Mouse (Mus musculus) liver, postnatal 0 days (tissue): Measurements from ENCODE around the gene C4b. TPM values are rescaled to one million over a fixed set of nuclear protein-coding genes. Genes with fewer than 3 reads are reported as not detected.
A peak's percentile ranks its signal among the peaks of the same experiment; 100 is the strongest.
"Not testable (repeated sequence)": the region's sequence is repeated elsewhere in the genome, so short reads cannot be mapped to it uniquely, and the experiment has no call there.

Experiments used
- ATAC-seq: fragments of 200-750 bp; cut with Nextera tagmentation; 2 replicates; pipeline ENCODE4 v1.8.0; 2017; ENCODE audit warnings: mild to moderate bottlenecking, moderate library complexity
- DNase-seq: peaks from one replicate; pipeline ENCODE4 v3.0.0-alpha.2; 2016
- H3K27ac ChIP-seq: fragments of 300-500 bp; sonication (generic); 2 replicates; pipeline ENCODE4 v1.5.1; 2014; ENCODE audit warnings: antibody characterized with exemption, moderate library complexity, mild to moderate bottlenecking, low read depth
- H3K27me3 ChIP-seq: fragments of 300-500 bp; sonication (generic); 2 replicates; pipeline ENCODE4 v1.6.1; 2014; ENCODE audit warnings: low read length, control low read depth, mixed read lengths; ENCODE audit not compliant: insufficient read depth
- H3K36me3 ChIP-seq: fragments of 300-500 bp; sonication (generic); replicated peaks from 2 replicates; pipeline ENCODE4 v1.6.1; 2014; ENCODE audit warnings: mild to moderate bottlenecking, control low read depth, low read length, moderate library complexity, mixed read lengths; ENCODE audit not compliant: insufficient read depth
- H3K4me1 ChIP-seq: fragments of 300-500 bp; sonication (generic); 2 replicates; pipeline ENCODE4 v1.6.1; 2014; ENCODE audit warnings: antibody characterized with exemption, mild to moderate bottlenecking, control low read depth; ENCODE audit not compliant: insufficient read depth
- H3K4me2 ChIP-seq: fragments of 300-500 bp; sonication (generic); 2 replicates; pipeline ENCODE4 v1.6.1; 2014; ENCODE audit warnings: low read depth, mild to moderate bottlenecking, low read length, moderate library complexity, mixed read lengths
- H3K4me3 ChIP-seq: fragments of 300-500 bp; sonication (generic); 2 replicates; pipeline ENCODE4 v1.5.1; 2014; ENCODE audit warnings: low read depth, low read length
- H3K9ac ChIP-seq: fragments of 300-500 bp; sonication (generic); replicated peaks from 2 replicates; pipeline ENCODE4 v1.6.1; 2014; ENCODE audit warnings: mild to moderate bottlenecking, moderate library complexity
- H3K9me3 ChIP-seq: fragments of 300-500 bp; sonication (generic); 2 replicates; pipeline ENCODE4 v1.6.1; 2016; ENCODE audit warnings: mild to moderate bottlenecking, control low read depth, low read length, mixed read lengths
- CTCF ChIP-seq: sonication (generic); IDR thresholded peaks from 2 replicates; pipeline ENCODE4 v1.5.1; 2016; ENCODE audit warnings: antibody characterized with exemption, low read depth
- EP300 ChIP-seq: IDR thresholded peaks from 2 replicates; pipeline ENCODE4 v1.6.1; 2016; ENCODE audit warnings: antibody characterized with exemption, low read depth, mild to moderate bottlenecking
- WGBS: fragments of 180-500 bp; shearing (Covaris S2); extraction: QIAGEN DNeasy Blood & Tissue Kit; methylation state at CpG from one replicate; pipeline ENCODE4 v1.1.7; 2014; ENCODE audit not compliant: insufficient replicate concordance; 5-methylcytosine and 5-hydroxymethylcytosine counted together
- polyA plus RNA-seq: library from polyadenylated mRNA; unstranded; fragments of >200 nt; fragmentation: Nextera tagmentation; extraction: Ambion mirVana; gene quantifications from 2 replicates; pipeline ENCODE4 v1.2.1, GENCODE M21; 2015

The C4b gene
- 151 and 198 TPM in 2 replicates for polyA plus RNA-seq

DNA sequence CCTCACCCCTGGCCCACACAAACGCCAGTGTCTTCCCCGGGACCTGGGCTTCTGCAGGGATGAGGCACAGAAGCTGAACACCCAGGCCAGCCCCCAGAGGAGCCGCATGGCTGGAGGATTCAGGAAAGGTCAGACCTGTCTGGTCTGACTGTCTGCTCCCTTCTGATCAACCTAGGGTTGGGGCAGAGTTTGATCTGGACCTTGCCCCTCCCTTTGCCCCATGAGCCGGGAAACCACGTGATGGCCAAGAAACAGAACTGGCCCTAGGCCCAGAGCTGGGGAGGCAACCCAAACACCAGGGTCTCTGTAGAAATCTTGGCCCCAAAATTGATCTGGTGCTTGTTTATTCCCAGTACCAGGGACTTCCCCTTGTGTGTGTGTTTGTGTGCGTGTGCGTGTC lies at the start of gene C4b:
TSS of gene C4b (minus strand) at position 164 of the 400 bp plus-strand sequence.
- Histone ChIP-seq H3K36me3 (no peaks in the 10 kb centered on the region), H3K4me2 (peak within 1 kb of the TSS; percentile 49), H3K27ac (peak within 1 kb of the TSS; percentile 85), H3K9ac (no peak within 1 kb of the TSS; the same call in 1 of the 2 replicates), H3K9me3 (no peaks in the 10 kb centered on the region), H3K4me1 (peaks cover 10% of the 10 kb centered on the region), H3K27me3 (no peaks in the 10 kb centered on the region), H3K4me3 (peak within 1 kb of the TSS; percentile 27)
- DNase-seq, result peak; percentile 80
- TF ChIP-seq EP300, result peak; percentile 61; the same call in 1 of the 2 replicates
- no peak for TF ChIP-seq CTCF
- WGBS, result 61% methylated on average over 7 of the region's 7 CpGs
- ATAC-seq, result peak; percentile 87

DNA sequence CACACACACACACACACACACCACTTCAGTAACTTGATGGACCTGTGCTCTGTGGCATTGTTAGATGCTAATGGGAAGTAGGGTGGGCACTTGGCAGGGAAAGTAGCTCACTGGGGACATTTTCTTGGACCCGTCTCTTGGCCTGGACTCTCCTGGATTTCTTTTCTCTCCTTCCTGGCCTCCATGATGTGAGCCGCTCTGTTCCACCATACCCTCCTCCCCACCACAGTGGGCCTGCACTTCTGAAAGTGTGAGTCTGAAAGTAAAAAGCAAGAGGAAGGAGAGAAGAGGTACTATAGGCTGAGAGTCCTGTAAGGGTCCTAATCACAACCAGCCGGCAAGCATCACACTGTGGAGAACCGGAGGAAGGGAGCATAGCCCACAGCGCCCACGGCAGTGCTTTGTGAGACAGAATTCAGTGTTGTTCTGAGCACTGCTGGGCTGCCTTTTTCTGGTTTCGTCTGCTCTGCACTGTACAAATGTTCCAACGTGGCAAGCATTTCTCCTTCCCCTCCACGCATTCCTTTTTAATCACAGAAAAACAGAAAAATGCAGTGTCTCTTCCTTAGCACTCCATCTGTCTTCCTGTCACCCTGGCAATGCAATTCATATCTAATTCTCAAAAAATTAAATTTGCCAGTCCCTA lies 34.1 kb upstream of the C4b start:
- Histone ChIP-seq H3K4me3 (no peak overlapping the region), H3K36me3 (no peaks in the 10 kb centered on the region), H3K4me1 (no peaks in the 10 kb centered on the region), H3K9me3 (0 out of 2 replicates have a peak, but pooled peaks cover 5% of the 10 kb centered on the region), H3K27ac (no peak overlapping the region), H3K4me2 (no peak overlapping the region), H3K9ac (no peak overlapping the region), H3K27me3 (no peaks in the 10 kb centered on the region)
- ATAC-seq (no peak), DNase-seq (no peak)
- WGBS, result 78% methylated on average over 9 of the region's 9 CpGs
- TF ChIP-seq EP300 (no peak), CTCF (no peak)

DNA sequence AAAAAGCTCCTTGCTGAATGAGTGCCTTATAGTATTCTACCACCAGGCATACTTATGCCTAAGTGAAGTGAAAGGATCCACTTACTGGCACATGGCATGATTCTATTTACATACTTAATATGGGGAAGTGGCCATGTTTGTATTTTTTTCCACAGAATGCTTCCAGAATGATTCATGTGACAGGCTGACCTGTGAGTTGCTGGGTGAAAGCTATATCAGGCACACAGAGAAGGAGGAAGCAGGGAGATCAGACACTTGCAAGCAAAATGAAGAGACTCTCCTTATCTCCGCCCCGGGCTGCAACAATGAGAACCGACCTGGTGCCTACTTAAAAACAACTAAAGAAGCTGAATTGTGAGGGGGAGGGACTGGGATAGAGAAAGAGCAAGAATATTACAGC lies 17.8 kb upstream of the C4b start:
- 48% methylated on average over 3 of the region's 3 CpGs for WGBS
- H3K4me1 ChIP-seq, result no peaks in the 10 kb centered on the region
- H3K27me3 ChIP-seq, result no peaks in the 10 kb centered on the region
- H3K36me3 ChIP-seq, result no peaks in the 10 kb centered on the region
- TF ChIP-seq EP300 (no peak), CTCF (no peak)
- no peak overlapping the region for H3K27ac ChIP-seq
- H3K4me2 ChIP-seq, result no peak overlapping the region
- no peak for DNase-seq
- no peak overlapping the region for H3K4me3 ChIP-seq
- H3K9me3 ChIP-seq, result no peaks in the 10 kb centered on the region
- H3K9ac ChIP-seq, result no peak overlapping the region
- ATAC-seq, result no peak

DNA sequence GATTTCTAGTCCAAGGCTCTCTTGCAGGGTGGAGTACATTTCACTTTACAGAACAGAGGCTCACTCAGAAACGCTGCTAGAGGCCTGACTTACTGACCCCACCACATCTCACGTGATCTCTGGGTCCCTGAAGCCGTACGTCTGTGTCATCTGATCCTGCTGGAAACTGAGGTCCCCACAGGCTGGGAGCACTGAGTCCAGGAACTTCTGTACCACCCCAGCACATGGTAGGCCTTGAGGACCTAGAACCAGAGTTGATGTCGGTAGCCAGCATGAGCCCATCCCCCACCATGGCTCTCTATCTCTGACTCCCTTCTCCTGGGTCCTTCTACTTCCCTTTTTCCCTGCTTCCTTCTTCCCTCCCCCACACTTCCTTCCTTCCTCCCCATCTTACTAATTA lies 2.8 kb upstream of the C4b start:
- Histone ChIP-seq H3K36me3 (no peaks in the 10 kb centered on the region), H3K4me3 (no peak overlapping the region), H3K27me3 (no peaks in the 10 kb centered on the region), H3K4me1 (0 out of 2 replicates have a peak, but pooled peaks cover 3% of the 10 kb centered on the region), H3K4me2 (no peak overlapping the region), H3K9me3 (no peaks in the 10 kb centered on the region), H3K9ac (no peak overlapping the region), H3K27ac (no peak overlapping the region)
- 59% methylated on average over 5 of the region's 5 CpGs for WGBS
- DNase-seq (no peak), ATAC-seq (no peak)
- TF ChIP-seq EP300, result no peak
- no peak for TF ChIP-seq CTCF

DNA sequence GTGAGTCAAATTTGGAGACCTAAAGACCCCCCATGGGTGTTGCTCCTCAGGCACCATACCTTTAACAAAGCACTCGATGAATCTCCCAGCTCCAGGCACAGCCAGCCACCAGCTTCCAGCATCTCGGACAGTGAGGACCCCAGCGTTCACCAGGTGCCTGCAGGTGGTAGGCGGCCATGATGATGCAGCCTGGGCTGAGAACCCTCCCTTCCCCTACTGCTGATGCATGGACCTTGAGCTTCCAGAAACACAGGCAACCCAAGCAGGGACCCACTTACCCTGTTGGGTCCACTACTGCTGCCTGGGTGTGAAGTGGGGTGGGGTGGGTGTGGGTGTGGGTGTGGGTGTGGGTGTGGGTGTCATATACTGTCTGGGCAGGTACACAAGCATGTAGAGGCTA lies 1.5 kb upstream of the C4b start:
- ATAC-seq, result not testable (repeated sequence)

DNA sequence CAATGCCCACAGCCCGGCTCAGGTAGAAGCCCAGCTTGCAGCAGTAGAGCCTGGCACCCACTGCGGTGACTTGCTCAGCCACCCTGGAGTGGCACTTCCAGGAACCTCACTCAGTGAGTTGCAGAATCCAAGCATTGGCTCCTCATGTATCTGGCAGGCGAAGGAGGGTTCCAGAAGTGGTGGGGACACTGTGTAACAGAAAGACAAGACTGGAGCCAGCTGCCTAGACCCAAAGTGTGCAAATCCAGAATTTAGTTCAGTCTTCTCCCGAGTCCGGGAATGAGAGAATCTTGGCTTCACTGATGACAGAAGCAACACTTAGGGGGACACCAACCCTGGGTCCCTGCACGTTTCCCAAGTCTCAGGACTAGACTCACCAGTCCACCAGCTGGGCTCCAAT lies 929 bp upstream of the C4b start:
- not testable (repeated sequence) for DNase-seq, H3K4me3 ChIP-seq, H3K36me3 ChIP-seq, ATAC-seq, H3K9me3 ChIP-seq, H3K4me2 ChIP-seq, H3K9ac ChIP-seq, H3K27me3 ChIP-seq
- Histone ChIP-seq H3K4me1 (peaks cover 10% of the 10 kb centered on the region), H3K27ac (peak overlapping the region; percentile 85)
- WGBS, result 87% methylated on average over 6 of the region's 6 CpGs

More for the DNA sequence above, 1.5 kb upstream of the C4b start:
- H3K27ac ChIP-seq, DNase-seq, H3K4me1 ChIP-seq, H3K9me3 ChIP-seq, H3K9ac ChIP-seq, H3K36me3 ChIP-seq, H3K4me3 ChIP-seq, H3K27me3 ChIP-seq, H3K4me2 ChIP-seq: not testable (repeated sequence)
- WGBS, result 73% methylated on average over 4 of the region's 4 CpGs
